Comparison of ENCODE assay signal across 25 mouse cellular contexts in genomic region chr2:53047749-53048387, GRCm38 (mm10).
DNase-seq lines count a peak whose midpoint lies in the region; ATAC-seq and TF ChIP-seq lines count a peak whose summit lies in the region.
"Had no signal": no experiment of that assay in that cellular context is flagged by ENCODE, and none has a peak within 500 bp of the region (broad histone marks: within the 10 kb centered on the region; RNA-seq: fewer than 3 reads in every experiment).

No protein-coding gene starts in this region.

- no peaks in the 10 kb centered on the region for H3K9me3 ChIP-seq in embryonic facial prominence, embryonic 12.5 days
- H3K9me3 ChIP-seq in embryonic facial prominence, embryonic 10.5 days, result no peaks in the 10 kb centered on the region
- no peaks in the 10 kb centered on the region for H3K9me3 ChIP-seq in forebrain, embryonic 14.5 days (replicated peaks; ENCODE audit: control insufficient read depth, low read length)
- no peaks in the 10 kb centered on the region for H3K9me3 ChIP-seq in forebrain, embryonic 10.5 days
- no peaks in the 10 kb centered on the region for H3K9me3 ChIP-seq in forebrain, embryonic 16.5 days (ENCODE audit: control insufficient read depth, low read length)
- H3K9me3 ChIP-seq: embryonic facial prominence, embryonic 13.5 days; G1E had no signal

- 0 out of 2 replicates have a peak, but pooled peaks cover 5% of the 10 kb centered on the region for H3K36me3 ChIP-seq in embryonic facial prominence, embryonic 12.5 days
- peaks cover 24% of the 10 kb centered on the region for H3K36me3 ChIP-seq in embryonic facial prominence, embryonic 10.5 days (replicated peaks)
- 0 out of 2 replicates have a peak, but pooled peaks cover 5% of the 10 kb centered on the region for H3K36me3 ChIP-seq in forebrain, embryonic 14.5 days (ENCODE audit: control insufficient read depth, insufficient read depth, low read length)
- peaks cover 27% of the 10 kb centered on the region for H3K36me3 ChIP-seq in forebrain, embryonic 10.5 days (replicated peaks)
- H3K36me3 ChIP-seq in forebrain, embryonic 16.5 days (ENCODE audit: control insufficient read depth, insufficient read depth), result peaks cover 5% of the 10 kb centered on the region; the same call in 1 of the 2 replicates
- H3K36me3 ChIP-seq: G1E had no signal

- TF ChIP-seq POLR2A in brain, embryonic 14.5 days (IDR thresholded peaks at IDR 0.05; ENCODE audit: borderline replicate concordance, extremely low read depth, insufficient read depth, insufficient read length, poor library complexity, severe bottlenecking), result no peak

- no peaks in the 10 kb centered on the region for H3K27me3 ChIP-seq in embryonic facial prominence, embryonic 12.5 days
- no peaks in the 10 kb centered on the region for H3K27me3 ChIP-seq in embryonic facial prominence, embryonic 10.5 days (replicated peaks; ENCODE audit: low read depth, poor library complexity, severe bottlenecking)
- no peaks in the 10 kb centered on the region for H3K27me3 ChIP-seq in forebrain, embryonic 14.5 days (replicated peaks; ENCODE audit: control insufficient read depth, insufficient read depth, low read length)
- no peaks in the 10 kb centered on the region for H3K27me3 ChIP-seq in forebrain, embryonic 10.5 days (ENCODE audit: poor library complexity, severe bottlenecking)
- no peaks in the 10 kb centered on the region for H3K27me3 ChIP-seq in forebrain, embryonic 16.5 days (replicated peaks; ENCODE audit: control insufficient read depth, insufficient read depth, low read length)
- H3K27me3 ChIP-seq: CH12.LX; embryonic facial prominence, embryonic 13.5 days; Patski had no signal

- H3K4me2 ChIP-seq in embryonic facial prominence, embryonic 12.5 days (replicated peaks), result no peak overlapping the region
- H3K4me2 ChIP-seq in forebrain, embryonic 14.5 days (ENCODE audit: low read length), result no peak overlapping the region
- no peak overlapping the region for H3K4me2 ChIP-seq in forebrain, embryonic 16.5 days (ENCODE audit: low read length)
- H3K4me2 ChIP-seq: embryonic facial prominence, embryonic 13.5 days had no signal

- no peak for DNase-seq in embryonic facial prominence, embryonic 10.5 days (ENCODE audit: low spot score)
- peak; percentile 37 for DNase-seq in forebrain, embryonic 14.5 days (ENCODE audit: low spot score)
- DNase-seq in forebrain, embryonic 10.5 days (ENCODE audit: extremely low spot score, low spot score), result no peak
- DNase-seq in brain, embryonic 14.5 days (ENCODE audit: low read depth), result peak; percentile 40
- DNase-seq in neural tube, embryonic 10.5 days (ENCODE audit: extremely low spot score, low spot score), result no peak
- DNase-seq in layer of hippocampus, adult 2 months (ENCODE audit: low spot score in 2 of 2), result no peak
- DNase-seq: adrenal gland, adult 8-10 months; adrenal gland, postnatal 14 days; adrenal gland, postnatal 36 days; B cell, adult 2 months; cerebellum, adult 11 months; cerebellum, adult 18-20 months; cerebellum, adult 8-10 months; cerebellum, adult 9-11 months; cerebellum, postnatal 14 days; cerebellum, postnatal 36 days; embryo, embryonic 11 days had no signal

- 0 out of 2 replicates have a peak overlapping the region, but pooled peaks have one; percentile 13 for H3K27ac ChIP-seq in embryonic facial prominence, embryonic 12.5 days
- no peak overlapping the region for H3K27ac ChIP-seq in embryonic facial prominence, embryonic 10.5 days (replicated peaks)
- no peak overlapping the region; the same call in 1 of the 2 replicates for H3K27ac ChIP-seq in forebrain, embryonic 14.5 days (ENCODE audit: low read depth, low read length)
- no peak overlapping the region for H3K27ac ChIP-seq in forebrain, embryonic 10.5 days
- H3K27ac ChIP-seq in forebrain, embryonic 16.5 days (ENCODE audit: low read length), result peak overlapping the region; percentile 47
- no peak overlapping the region for H3K27ac ChIP-seq in layer of hippocampus, adult 2 months

- WGBS in embryonic facial prominence, embryonic 12.5 days, result 93% methylated on average over 1 of the region's 1 CpGs
- 98% methylated on average over 1 of the region's 1 CpGs for WGBS in embryonic facial prominence, embryonic 10.5 days
- 97% methylated on average over 1 of the region's 1 CpGs for WGBS in forebrain, embryonic 14.5 days
- 100% methylated on average over 1 of the region's 1 CpGs for WGBS in forebrain, embryonic 10.5 days
- WGBS in forebrain, embryonic 16.5 days, result 86% methylated on average over 1 of the region's 1 CpGs

- no peak overlapping the region for H3K4me3 ChIP-seq in embryonic facial prominence, embryonic 12.5 days
- no peak overlapping the region for H3K4me3 ChIP-seq in embryonic facial prominence, embryonic 10.5 days
- H3K4me3 ChIP-seq in forebrain, embryonic 14.5 days (ENCODE audit: low read depth, low read length), result no peak overlapping the region
- H3K4me3 ChIP-seq in forebrain, embryonic 10.5 days, result no peak overlapping the region
- H3K4me3 ChIP-seq in forebrain, embryonic 16.5 days (replicated peaks; ENCODE audit: low read length), result no peak overlapping the region
- H3K4me3 ChIP-seq in layer of hippocampus, adult 2 months, result no peak overlapping the region
- H3K4me3 ChIP-seq: embryonic facial prominence, embryonic 13.5 days had no signal

- no peak for ATAC-seq in embryonic facial prominence, embryonic 12.5 days (ENCODE audit: insufficient number of reproducible peaks, insufficient read depth, low FRiP score, low TSS enrichment)
- ATAC-seq in forebrain, embryonic 14.5 days, result peak; percentile 55; the same call in 1 of the 2 replicates
- ATAC-seq in forebrain, embryonic 16.5 days, result peak; percentile 78
- ATAC-seq: activated CD4-positive, CD25-positive, alpha-beta regulatory T cell, adult 4 months; CD4-positive, CD25-positive, alpha-beta regulatory T cell, adult 4 months; Patski had no signal

- no peak overlapping the region for H3K9ac ChIP-seq in embryonic facial prominence, embryonic 12.5 days
- no peak overlapping the region for H3K9ac ChIP-seq in forebrain, embryonic 14.5 days (ENCODE audit: low read length)
- no peak overlapping the region for H3K9ac ChIP-seq in forebrain, embryonic 16.5 days (replicated peaks; ENCODE audit: low read depth, low read length)
- H3K9ac ChIP-seq: embryonic facial prominence, embryonic 13.5 days had no signal

- peaks cover 4% of the 10 kb centered on the region for H3K4me1 ChIP-seq in embryonic facial prominence, embryonic 12.5 days
- H3K4me1 ChIP-seq in embryonic facial prominence, embryonic 10.5 days, result no peaks in the 10 kb centered on the region
- H3K4me1 ChIP-seq in forebrain, embryonic 14.5 days (ENCODE audit: control insufficient read depth, insufficient read depth, low read length), result no peaks in the 10 kb centered on the region
- H3K4me1 ChIP-seq in forebrain, embryonic 10.5 days, result no peaks in the 10 kb centered on the region
- peaks cover 16% of the 10 kb centered on the region for H3K4me1 ChIP-seq in forebrain, embryonic 16.5 days (replicated peaks; ENCODE audit: control insufficient read depth, insufficient read depth, low read length)

- no peak for TF ChIP-seq CTCF in brain, embryonic 14.5 days (IDR thresholded peaks at IDR 0.05; ENCODE audit: borderline replicate concordance, extremely low read depth, insufficient read depth, insufficient read length)
- TF ChIP-seq CTCF in layer of hippocampus, adult 2 months (conservative IDR thresholded peaks at IDR 0.05), result no peak

Comparison
In these comparisons a context has a peak if more than half of its experiments do, and no peak if none do; other contexts are left out.
1. H3K27ac ChIP-seq: peak in embryonic facial prominence, embryonic 12.5 days (single experiment) and forebrain, embryonic 16.5 days (single experiment); none in embryonic facial prominence, embryonic 10.5 days (single experiment), forebrain, embryonic 14.5 days (single experiment), forebrain, embryonic 10.5 days (single experiment) and layer of hippocampus, adult 2 months (single experiment).
2. DNase-seq: peak in forebrain, embryonic 14.5 days (single experiment) and brain, embryonic 14.5 days (single experiment); none in embryonic facial prominence, embryonic 10.5 days (single experiment), forebrain, embryonic 10.5 days (single experiment), neural tube, embryonic 10.5 days (single experiment) and layer of hippocampus, adult 2 months (0 of 2).